Mouse (Mus musculus) hindbrain, postnatal 0 days (tissue): ENCODE measurements around the gene 5730522E02Rik. TPM values are rescaled to one million over a fixed set of nuclear protein-coding genes. Genes with fewer than 3 reads are reported as not detected.

Experiments
- ATAC-seq: fragments of 200-750 bp; cut with Nextera tagmentation; 2 replicates; pipeline ENCODE4 v1.8.0; 2017; ENCODE audit warnings: mild to moderate bottlenecking, moderate TSS enrichment, moderate library complexity
- DNase-seq: peaks from one replicate; pipeline ENCODE4 v3.0.0-alpha.2; 2015; ENCODE audit warnings: low spot score
- H3K27ac ChIP-seq: fragments of 300-500 bp; sonication (generic); 2 replicates; pipeline ENCODE4 v1.5.1; 2014; ENCODE audit warnings: mild to moderate bottlenecking
- H3K27me3 ChIP-seq: fragments of 300-500 bp; sonication (generic); 2 replicates; pipeline ENCODE4 v1.6.1; 2014; ENCODE audit warnings: low read length, mixed read lengths; ENCODE audit not compliant: insufficient read depth
- H3K36me3 ChIP-seq: fragments of 300-500 bp; sonication (generic); 2 replicates; pipeline ENCODE4 v1.6.1; 2014; ENCODE audit warnings: low read length, mixed read lengths; ENCODE audit not compliant: insufficient read depth
- H3K4me1 ChIP-seq: fragments of 300-500 bp; sonication (generic); 2 replicates; pipeline ENCODE4 v1.6.1; 2014; ENCODE audit warnings: antibody characterized with exemption, low read length, mixed read lengths; ENCODE audit not compliant: insufficient read depth
- H3K4me2 ChIP-seq: fragments of 300-500 bp; sonication (generic); 2 replicates; pipeline ENCODE4 v1.6.1; 2014; ENCODE audit warnings: low read depth, mild to moderate bottlenecking, low read length, moderate library complexity, mixed read lengths
- H3K4me3 ChIP-seq: fragments of 300-500 bp; sonication (generic); 2 replicates; pipeline ENCODE4 v1.5.1; 2014; ENCODE audit warnings: low read length
- H3K9ac ChIP-seq: fragments of 300-500 bp; sonication (generic); replicated peaks from 2 replicates; pipeline ENCODE4 v1.6.1; 2014; ENCODE audit warnings: mild to moderate bottlenecking, low read length, moderate library complexity, mixed read lengths
- H3K9me3 ChIP-seq: fragments of 300-500 bp; sonication (generic); 2 replicates; pipeline ENCODE4 v1.6.1; 2016; ENCODE audit warnings: low read length, mixed read lengths
- CTCF ChIP-seq: IDR thresholded peaks from 2 replicates; pipeline ENCODE4 v1.5.1; 2016; ENCODE audit warnings: antibody characterized with exemption, control low read depth, low read depth
- WGBS: fragments of 180-500 bp; shearing (Covaris S2); extraction: QIAGEN DNeasy Blood & Tissue Kit; methylation state at CpG from one replicate; pipeline ENCODE4 v1.1.7; 2014; 5-methylcytosine and 5-hydroxymethylcytosine counted together
- polyA plus RNA-seq: library from polyadenylated mRNA; unstranded; fragments of >200 nt; fragmentation: Nextera tagmentation; extraction: Ambion mirVana; gene quantifications from 2 replicates; pipeline ENCODE4 v1.2.1, GENCODE M21; 2015
- total RNA-seq: library from RNA; depleted of rRNA; stranded (reverse); fragments of >200 nt; gene quantifications from 2 replicates; pipeline ENCODE4 v1.2.3, GENCODE M21; 2014

5730522E02Rik gene
- total and polyA plus RNA-seq, 2 experiments from 2014 or later = 5.4 to 11.6 TPM

- WGBS = 80% methylated on average over 4 of the region's 4 CpGs
- H3K9me3 ChIP-seq = no peaks in the 10 kb centered on the region
- H3K4me2 ChIP-seq = no peak overlapping the region
- no peaks in the 10 kb centered on the region for H3K27me3 ChIP-seq
- DNase-seq (no peak), ATAC-seq (no peak)
- no peak overlapping the region for H3K27ac ChIP-seq
- H3K9ac ChIP-seq = no peak overlapping the region
- H3K36me3 ChIP-seq = no peaks in the 10 kb centered on the region
- no peak for TF ChIP-seq CTCF
- H3K4me3 ChIP-seq = no peak overlapping the region
- H3K4me1 ChIP-seq = no peaks in the 10 kb centered on the region
These were observed 43.5 kb downstream of the 5730522E02Rik start for GRCm38 (mm10) chr11:26166966-26167608.

- H3K4me3 ChIP-seq = no peak overlapping the region
- WGBS = 91% methylated on average over 5 of the region's 5 CpGs
These were observed 45.8 kb downstream of the 5730522E02Rik start for GRCm38 (mm10) chr11:26164651-26165259.

GRCm38 (mm10) chr11:26161354-26161753, 49.2 kb downstream of the 5730522E02Rik start:
- no peaks in the 10 kb centered on the region for H3K9me3 ChIP-seq
- ATAC-seq (no peak), DNase-seq (no peak)
- no peaks in the 10 kb centered on the region for H3K36me3 ChIP-seq
- H3K4me3 ChIP-seq = no peak overlapping the region
- no peak overlapping the region for H3K9ac ChIP-seq
- no peaks in the 10 kb centered on the region for H3K4me1 ChIP-seq
- H3K4me2 ChIP-seq = no peak overlapping the region
- H3K27ac ChIP-seq = no peak overlapping the region
- no peaks in the 10 kb centered on the region for H3K27me3 ChIP-seq
- WGBS = 85% methylated on average over 5 of the region's 5 CpGs
- no peak for TF ChIP-seq CTCF

More at GRCm38 (mm10) chr11:26164651-26165259, 45.8 kb downstream of the 5730522E02Rik start:
- Histone ChIP-seq H3K4me2 (no peak overlapping the region), H3K9me3 (no peaks in the 10 kb centered on the region), H3K27me3 (no peaks in the 10 kb centered on the region), H3K27ac (no peak overlapping the region), H3K9ac (no peak overlapping the region), H3K36me3 (no peaks in the 10 kb centered on the region), H3K4me1 (no peaks in the 10 kb centered on the region)
- DNase-seq = no peak
- ATAC-seq = no peak
- TF ChIP-seq CTCF = no peak

- Histone ChIP-seq H3K36me3 (no peaks in the 10 kb centered on the region), H3K9ac (no peak overlapping the region), H3K4me2 (no peak overlapping the region), H3K27ac (no peak overlapping the region), H3K4me3 (no peak overlapping the region), H3K27me3 (no peaks in the 10 kb centered on the region), H3K9me3 (no peaks in the 10 kb centered on the region), H3K4me1 (no peaks in the 10 kb centered on the region)
- WGBS = 41% methylated on average over 3 of the region's 3 CpGs
- DNase-seq (no peak), ATAC-seq (no peak)
- TF ChIP-seq CTCF = no peak
These were observed 51.5 kb downstream of the 5730522E02Rik start for GRCm38 (mm10) chr11:26159033-26159432.

GRCm38 (mm10) chr11:26140024-26140423, 70.5 kb downstream of the 5730522E02Rik start:
- H3K27me3 ChIP-seq = no peaks in the 10 kb centered on the region
- no peak overlapping the region for H3K4me2 ChIP-seq
- H3K4me1 ChIP-seq = no peaks in the 10 kb centered on the region
- H3K4me3 ChIP-seq = no peak overlapping the region
- H3K9ac ChIP-seq = no peak overlapping the region
- TF ChIP-seq CTCF = no peak
- H3K9me3 ChIP-seq = no peaks in the 10 kb centered on the region
- H3K27ac ChIP-seq = no peak overlapping the region
- H3K36me3 ChIP-seq = no peaks in the 10 kb centered on the region
- ATAC-seq = no peak
- 87% methylated on average over 3 of the region's 3 CpGs for WGBS
- no peak for DNase-seq

GRCm38 (mm10) chr11:26138013-26138412, 72.5 kb downstream of the 5730522E02Rik start:
- TF ChIP-seq CTCF = no peak
- H3K36me3 ChIP-seq = no peaks in the 10 kb centered on the region
- no peak overlapping the region for H3K4me3 ChIP-seq
- no peak overlapping the region for H3K9ac ChIP-seq
- no peaks in the 10 kb centered on the region for H3K4me1 ChIP-seq
- 88% methylated on average over 1 of the region's 1 CpGs for WGBS
- DNase-seq = no peak
- no peaks in the 10 kb centered on the region for H3K9me3 ChIP-seq
- H3K27me3 ChIP-seq = no peaks in the 10 kb centered on the region
- no peak for ATAC-seq
- no peak overlapping the region for H3K27ac ChIP-seq
- H3K4me2 ChIP-seq = no peak overlapping the region

GRCm38 (mm10) chr11:26130911-26131310, 79.7 kb downstream of the 5730522E02Rik start:
- Histone ChIP-seq H3K4me2 (no peak overlapping the region), H3K27ac (no peak overlapping the region), H3K27me3 (no peaks in the 10 kb centered on the region), H3K4me1 (no peaks in the 10 kb centered on the region), H3K9ac (no peak overlapping the region), H3K36me3 (no peaks in the 10 kb centered on the region), H3K9me3 (no peaks in the 10 kb centered on the region), H3K4me3 (no peak overlapping the region)
- no peak for ATAC-seq
- TF ChIP-seq CTCF = no peak
- WGBS = 48% methylated on average over 11 of the region's 11 CpGs
- DNase-seq = no peak
